Mouse (Mus musculus): ENCODE measurements at regions not wholly inside any gene's neighbourhood (a gene's known extent, or its start where the extent isn't known, plus 50 kb on each side); places are given as distances from the start of the nearest gene placed in this dataset.

DNA sequence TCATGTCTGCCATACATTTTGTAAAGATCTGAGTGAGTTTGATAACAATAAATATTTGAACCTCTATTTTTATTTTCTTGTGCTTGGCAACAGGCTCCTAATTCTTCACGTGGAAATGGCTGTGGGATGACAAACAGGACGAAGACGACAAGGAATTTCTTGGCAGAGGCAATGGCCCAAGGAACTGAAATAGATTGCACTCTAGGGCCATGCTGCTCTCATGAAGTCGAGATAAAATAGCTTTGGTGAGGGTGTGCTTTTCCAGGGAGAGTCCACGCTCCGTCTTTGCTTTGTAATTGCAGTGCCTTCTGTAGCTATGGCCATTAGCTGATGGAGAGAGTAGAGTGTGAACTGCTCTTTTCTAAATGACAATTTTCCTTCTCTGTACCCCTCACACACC lies 50.9 kb upstream of the 1810046K07Rik start:
- TF ChIP-seq POLR2A (IDR thresholded peaks at IDR 0.05; ENCODE audit: borderline replicate concordance, extremely low read depth, insufficient read depth, insufficient read length, poor library complexity, severe bottlenecking) (no peak), CTCF (IDR thresholded peaks at IDR 0.05; ENCODE audit: borderline replicate concordance, extremely low read depth, insufficient read depth, insufficient read length) (no peak)

DNA sequence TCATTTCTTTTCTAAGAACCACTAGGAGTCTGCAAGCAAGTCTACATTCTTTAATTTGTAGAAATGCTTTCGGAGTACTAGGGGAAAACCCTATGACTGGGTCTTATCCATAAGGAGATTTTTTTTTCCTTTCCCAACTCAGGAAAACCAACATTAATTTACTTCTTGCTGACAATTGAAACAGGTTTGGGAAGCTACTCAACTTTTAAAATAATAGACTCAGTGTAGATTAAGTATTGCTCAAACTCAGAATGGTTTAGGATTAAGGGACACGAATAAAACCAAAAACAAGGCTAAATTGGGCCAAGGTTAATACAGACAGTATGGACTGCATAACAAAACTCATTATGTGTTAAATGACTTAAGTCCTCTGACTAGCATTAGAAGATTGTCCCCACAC lies 65.2 kb upstream of the 1810046K07Rik start:
- no peak for DNase-seq (ENCODE audit: low read depth)
- TF ChIP-seq POLR2A (IDR thresholded peaks at IDR 0.05; ENCODE audit: borderline replicate concordance, extremely low read depth, insufficient read depth, insufficient read length, poor library complexity, severe bottlenecking) (no peak), CTCF (IDR thresholded peaks at IDR 0.05; ENCODE audit: borderline replicate concordance, extremely low read depth, insufficient read depth, insufficient read length) (no peak)

More for the DNA sequence above, 50.9 kb upstream of the 1810046K07Rik start:
- no peak for DNase-seq (ENCODE audit: low read depth)

DNA sequence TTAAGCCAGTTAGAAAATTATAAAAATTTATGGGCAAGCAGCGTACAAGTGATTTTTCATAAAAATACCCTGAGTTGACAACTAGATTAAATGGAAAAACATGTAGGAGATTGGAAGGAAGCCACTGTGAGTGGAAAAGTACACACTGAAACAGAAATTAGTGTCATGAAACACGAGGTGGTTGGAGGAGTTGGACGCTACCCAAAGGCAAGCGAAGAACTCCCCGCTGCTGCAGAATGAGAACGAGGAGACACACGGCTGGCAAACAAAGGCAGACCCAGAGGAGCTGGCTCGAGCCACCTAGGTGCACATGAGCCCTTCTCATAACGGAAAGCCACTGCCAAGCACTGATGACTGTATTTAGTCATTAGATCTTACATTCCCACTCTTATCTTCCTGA lies 65.7 kb upstream of the 1810046K07Rik start:
- peak; percentile 80 for DNase-seq (ENCODE audit: low read depth)
- TF ChIP-seq POLR2A (IDR thresholded peaks at IDR 0.05; ENCODE audit: borderline replicate concordance, extremely low read depth, insufficient read depth, insufficient read length, poor library complexity, severe bottlenecking) (no peak), CTCF (IDR thresholded peaks at IDR 0.05; ENCODE audit: borderline replicate concordance, extremely low read depth, insufficient read depth, insufficient read length) (no peak)

- no peak for DNase-seq (ENCODE audit: low read depth)
- TF ChIP-seq POLR2A (IDR thresholded peaks at IDR 0.05; ENCODE audit: borderline replicate concordance, extremely low read depth, insufficient read depth, insufficient read length, poor library complexity, severe bottlenecking) (no peak), CTCF (IDR thresholded peaks at IDR 0.05; ENCODE audit: borderline replicate concordance, extremely low read depth, insufficient read depth, insufficient read length) (no peak)
Observed at GRCm38 (mm10) chr9:51396801-51397200, 68.1 kb upstream of the 1810046K07Rik start.

- TF ChIP-seq POLR2A (IDR thresholded peaks at IDR 0.05; ENCODE audit: borderline replicate concordance, extremely low read depth, insufficient read depth, insufficient read length, poor library complexity, severe bottlenecking) (no peak), CTCF (IDR thresholded peaks at IDR 0.05; ENCODE audit: borderline replicate concordance, extremely low read depth, insufficient read depth, insufficient read length) (no peak)
- DNase-seq (ENCODE audit: low read depth): peak; percentile 27
Observed at GRCm38 (mm10) chr9:51397589-51398220, 69.0 kb upstream of the 1810046K07Rik start.

- no peak for DNase-seq (ENCODE audit: low read depth)
- no peak for TF ChIP-seq CTCF (IDR thresholded peaks at IDR 0.05; ENCODE audit: borderline replicate concordance, extremely low read depth, insufficient read depth, insufficient read length)
- TF ChIP-seq POLR2A (IDR thresholded peaks at IDR 0.05; ENCODE audit: borderline replicate concordance, extremely low read depth, insufficient read depth, insufficient read length, poor library complexity, severe bottlenecking): no peak
Observed at GRCm38 (mm10) chr9:51398886-51399285, 70.2 kb upstream of the 1810046K07Rik start.

- no peak for DNase-seq (ENCODE audit: low read depth)
- TF ChIP-seq CTCF (IDR thresholded peaks at IDR 0.05; ENCODE audit: borderline replicate concordance, extremely low read depth, insufficient read depth, insufficient read length) (no peak), POLR2A (IDR thresholded peaks at IDR 0.05; ENCODE audit: borderline replicate concordance, extremely low read depth, insufficient read depth, insufficient read length, poor library complexity, severe bottlenecking) (no peak)
Observed at GRCm38 (mm10) chr9:51399356-51399755, 70.6 kb upstream of the 1810046K07Rik start.

- TF ChIP-seq POLR2A (IDR thresholded peaks at IDR 0.05; ENCODE audit: borderline replicate concordance, extremely low read depth, insufficient read depth, insufficient read length, poor library complexity, severe bottlenecking) (no peak), CTCF (IDR thresholded peaks at IDR 0.05; ENCODE audit: borderline replicate concordance, extremely low read depth, insufficient read depth, insufficient read length) (no peak)
- no peak for DNase-seq (ENCODE audit: low read depth)
Observed at GRCm38 (mm10) chr9:51401779-51402178, 73.1 kb upstream of the 1810046K07Rik start.

GRCm38 (mm10) chr9:51407978-51408377 lies 79.3 kb upstream of the 1810046K07Rik start:
- DNase-seq (ENCODE audit: low read depth): no peak
- no peak for TF ChIP-seq POLR2A (IDR thresholded peaks at IDR 0.05; ENCODE audit: borderline replicate concordance, extremely low read depth, insufficient read depth, insufficient read length, poor library complexity, severe bottlenecking)
- TF ChIP-seq CTCF (IDR thresholded peaks at IDR 0.05; ENCODE audit: borderline replicate concordance, extremely low read depth, insufficient read depth, insufficient read length): no peak

- TF ChIP-seq POLR2A (IDR thresholded peaks at IDR 0.05; ENCODE audit: borderline replicate concordance, extremely low read depth, insufficient read depth, insufficient read length, poor library complexity, severe bottlenecking) (no peak), CTCF (IDR thresholded peaks at IDR 0.05; ENCODE audit: borderline replicate concordance, extremely low read depth, insufficient read depth, insufficient read length) (no peak)
- DNase-seq (ENCODE audit: low read depth): no peak
Observed at GRCm38 (mm10) chr9:51418923-51419482, 90.3 kb upstream of the 1810046K07Rik start.

DNA sequence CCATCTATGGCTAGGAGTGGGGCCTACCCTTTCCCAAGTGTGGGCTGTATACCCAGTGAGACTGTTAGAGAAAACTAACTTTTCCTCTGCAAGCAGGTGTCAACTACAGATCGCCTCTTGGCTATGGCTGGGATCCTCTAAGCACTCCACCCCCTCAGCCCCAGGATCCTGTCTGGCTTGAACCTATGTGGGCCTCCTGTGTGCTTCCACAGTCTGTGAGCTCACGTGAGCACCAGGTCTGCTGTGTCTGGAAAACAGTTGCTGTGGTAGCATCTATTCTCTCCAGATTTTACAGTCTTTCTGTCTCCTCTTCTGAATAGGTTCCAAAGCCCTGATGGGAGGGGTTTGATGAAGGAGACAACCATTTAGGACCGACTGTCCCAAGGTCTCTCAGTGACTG lies 93.8 kb upstream of the 1810046K07Rik start:
- no peak for DNase-seq (ENCODE audit: low read depth)
- TF ChIP-seq CTCF (IDR thresholded peaks at IDR 0.05; ENCODE audit: borderline replicate concordance, extremely low read depth, insufficient read depth, insufficient read length) (no peak), POLR2A (IDR thresholded peaks at IDR 0.05; ENCODE audit: borderline replicate concordance, extremely low read depth, insufficient read depth, insufficient read length, poor library complexity, severe bottlenecking) (no peak)

DNA sequence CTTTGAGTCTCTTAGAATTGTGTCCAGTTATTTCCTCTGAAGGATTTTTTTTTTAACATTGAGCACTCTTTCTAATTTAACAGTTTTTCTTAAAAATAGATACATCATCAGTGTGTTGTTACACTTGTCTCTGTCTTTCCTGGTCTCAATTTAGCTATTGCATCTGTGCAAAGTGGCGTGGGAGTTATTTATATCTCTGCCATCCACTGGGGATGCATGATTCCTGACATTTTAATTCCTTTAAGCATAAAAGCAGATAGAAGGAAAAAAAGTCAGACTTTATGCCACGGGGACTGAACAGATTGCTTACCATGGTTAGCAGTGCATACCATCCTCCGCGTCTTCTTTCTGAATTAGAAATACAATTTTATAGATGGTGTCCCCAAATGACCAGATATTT lies 94.6 kb upstream of the 1810046K07Rik start:
- no peak for DNase-seq (ENCODE audit: low read depth)
- TF ChIP-seq CTCF (IDR thresholded peaks at IDR 0.05; ENCODE audit: borderline replicate concordance, extremely low read depth, insufficient read depth, insufficient read length): no peak
- TF ChIP-seq POLR2A (IDR thresholded peaks at IDR 0.05; ENCODE audit: borderline replicate concordance, extremely low read depth, insufficient read depth, insufficient read length, poor library complexity, severe bottlenecking): no peak

Data from brain, embryonic 14.5 days (tissue).